Mouse (Mus musculus): ENCODE results near the gene Baz2a. TPM values are rescaled to one million over a fixed set of nuclear protein-coding genes. Genes with fewer than 3 reads are reported as not detected.
A peak's percentile ranks its signal among the peaks of the same experiment; 100 is the strongest.
"Not testable (repeated sequence)": the region's sequence is repeated elsewhere in the genome, so short reads cannot be mapped to it uniquely, and the experiment has no call there.

Gene Baz2a
- polyA plus RNA-seq, 1 experiment from 2014 or later: 5.8 TPM

GRCm38 (mm10) chr10:128058601-128059151 is 32.7 kb upstream of the Baz2a start, which contains the start of gene Ptges3:
Gene Ptges3, plus strand, starts transcription at chr10:128058954.
- ATAC-seq (ENCODE audit: low read depth): peak; percentile 89

GRCm38 (mm10) chr10:128059207-128059981 is 32.0 kb upstream of the Baz2a start:
- peaks cover 49% of the 10 kb centered on the region for H3K4me1 ChIP-seq (replicated peaks)
- peaks cover 11% of the 10 kb centered on the region for H3K36me3 ChIP-seq
- peak overlapping the region; percentile 97 for H3K27ac ChIP-seq
- no peaks in the 10 kb centered on the region for H3K9me3 ChIP-seq (replicated peaks)
- H3K4me2 ChIP-seq: peak overlapping the region; percentile 96
- DNase-seq (peak; percentile 57), ATAC-seq (ENCODE audit: low read depth) (peak; percentile 45)
- under 1% methylated on average over 62 of the region's 62 CpGs for WGBS (ENCODE audit: insufficient replicate concordance)
- no peaks in the 10 kb centered on the region for H3K27me3 ChIP-seq
- H3K9ac ChIP-seq: peak overlapping the region; percentile 91
- H3K4me3 ChIP-seq (replicated peaks): peak overlapping the region; percentile 78

More at GRCm38 (mm10) chr10:128058601-128059151, 32.7 kb upstream of the Baz2a start, which contains the start of gene Ptges3:
- peak; percentile 94 for DNase-seq
- Histone ChIP-seq H3K36me3 (peaks cover 3% of the 10 kb centered on the region), H3K4me2 (peak within 1 kb of the TSS; percentile 96), H3K9me3 (replicated peaks) (no peaks in the 10 kb centered on the region), H3K27ac (peak within 1 kb of the TSS; percentile 97), H3K4me3 (replicated peaks) (peak within 1 kb of the TSS; percentile 78), H3K4me1 (replicated peaks) (peaks cover 44% of the 10 kb centered on the region), H3K27me3 (no peaks in the 10 kb centered on the region), H3K9ac (peak within 1 kb of the TSS; percentile 91)
- WGBS (ENCODE audit: insufficient replicate concordance): 1% methylated on average over 58 of the region's 72 CpGs

GRCm38 (mm10) chr10:128061109-128061508 is 30.3 kb upstream of the Baz2a start:
- no peak for ATAC-seq (ENCODE audit: low read depth)
- peaks cover 16% of the 10 kb centered on the region for H3K36me3 ChIP-seq
- H3K4me1 ChIP-seq (replicated peaks): peaks cover 60% of the 10 kb centered on the region
- peak overlapping the region; percentile 91 for H3K9ac ChIP-seq
- no peak for DNase-seq
- H3K4me2 ChIP-seq: peak overlapping the region; percentile 96
- 46% methylated on average over 5 of the region's 5 CpGs for WGBS (ENCODE audit: insufficient replicate concordance)
- peak overlapping the region; percentile 78 for H3K4me3 ChIP-seq (replicated peaks)
- H3K27me3 ChIP-seq: no peaks in the 10 kb centered on the region
- peak overlapping the region; percentile 97 for H3K27ac ChIP-seq
- H3K9me3 ChIP-seq (replicated peaks): no peaks in the 10 kb centered on the region

- DNase-seq (no peak), ATAC-seq (ENCODE audit: low read depth) (no peak)
- Histone ChIP-seq H3K9ac (peak overlapping the region; percentile 27; the same call in 1 of the 2 replicates), H3K4me3 (replicated peaks) (peak overlapping the region; percentile 19; the same call in 1 of the 2 replicates), H3K27me3 (no peaks in the 10 kb centered on the region), H3K36me3 (peaks cover 21% of the 10 kb centered on the region), H3K9me3 (replicated peaks) (no peaks in the 10 kb centered on the region), H3K4me2 (peak overlapping the region; percentile 96), H3K27ac (no peak overlapping the region), H3K4me1 (replicated peaks) (peaks cover 68% of the 10 kb centered on the region)
- 76% methylated on average over 6 of the region's 6 CpGs for WGBS (ENCODE audit: insufficient replicate concordance)
These were observed 29.0 kb upstream of the Baz2a start for GRCm38 (mm10) chr10:128062221-128062989.

GRCm38 (mm10) chr10:128066072-128066471 is 25.3 kb upstream of the Baz2a start:
- no peak overlapping the region for H3K27ac ChIP-seq
- no peak for ATAC-seq (ENCODE audit: low read depth)
- no peaks in the 10 kb centered on the region for H3K27me3 ChIP-seq

GRCm38 (mm10) chr10:128069201-128069600 is 22.2 kb upstream of the Baz2a start:
- Histone ChIP-seq H3K4me3 (replicated peaks) (no peak overlapping the region), H3K27ac (peak overlapping the region; percentile 80), H3K9ac (no peak overlapping the region; the same call in 1 of the 2 replicates), H3K4me1 (replicated peaks) (peaks cover 38% of the 10 kb centered on the region), H3K9me3 (replicated peaks) (no peaks in the 10 kb centered on the region), H3K36me3 (peaks cover 72% of the 10 kb centered on the region), H3K27me3 (no peaks in the 10 kb centered on the region), H3K4me2 (0 out of 2 replicates have a peak overlapping the region, but pooled peaks have one; percentile 17)
- ATAC-seq (ENCODE audit: low read depth) (no peak), DNase-seq (no peak)
- WGBS (ENCODE audit: insufficient replicate concordance): 57% methylated on average over 4 of the region's 4 CpGs

More at GRCm38 (mm10) chr10:128066072-128066471, 25.3 kb upstream of the Baz2a start:
- Histone ChIP-seq H3K9me3 (replicated peaks) (no peaks in the 10 kb centered on the region), H3K4me3 (replicated peaks) (no peak overlapping the region), H3K9ac (no peak overlapping the region), H3K4me2 (no peak overlapping the region), H3K4me1 (replicated peaks) (peaks cover 68% of the 10 kb centered on the region), H3K36me3 (peaks cover 50% of the 10 kb centered on the region)
- 77% methylated on average over 5 of the region's 5 CpGs for WGBS (ENCODE audit: insufficient replicate concordance)
- DNase-seq: no peak

- 92% methylated on average over 2 of the region's 2 CpGs for WGBS (ENCODE audit: insufficient replicate concordance)
- not testable (repeated sequence) for H3K9me3 ChIP-seq (replicated peaks); H3K9ac ChIP-seq; H3K27me3 ChIP-seq; ATAC-seq (ENCODE audit: low read depth); H3K4me3 ChIP-seq (replicated peaks); DNase-seq; H3K27ac ChIP-seq; H3K4me2 ChIP-seq
- Histone ChIP-seq H3K4me1 (replicated peaks) (peaks cover 29% of the 10 kb centered on the region), H3K36me3 (peaks cover 74% of the 10 kb centered on the region)
These were observed 20.9 kb upstream of the Baz2a start for GRCm38 (mm10) chr10:128070432-128070831.

GRCm38 (mm10) chr10:128078269-128078668 is 13.1 kb upstream of the Baz2a start:
- ATAC-seq (ENCODE audit: low read depth); H3K4me2 ChIP-seq; H3K9me3 ChIP-seq (replicated peaks); DNase-seq; H3K27ac ChIP-seq; H3K9ac ChIP-seq; H3K27me3 ChIP-seq; H3K4me3 ChIP-seq (replicated peaks): not testable (repeated sequence)
- peaks cover 13% of the 10 kb centered on the region for H3K4me1 ChIP-seq (replicated peaks)
- H3K36me3 ChIP-seq: peaks cover 37% of the 10 kb centered on the region
- 73% methylated on average over 5 of the region's 5 CpGs for WGBS (ENCODE audit: insufficient replicate concordance)

- Histone ChIP-seq H3K9ac (no peak overlapping the region), H3K4me2 (no peak overlapping the region), H3K9me3 (replicated peaks) (no peaks in the 10 kb centered on the region), H3K4me1 (replicated peaks) (peaks cover 26% of the 10 kb centered on the region), H3K27me3 (no peaks in the 10 kb centered on the region), H3K4me3 (replicated peaks) (no peak overlapping the region), H3K36me3 (peaks cover 33% of the 10 kb centered on the region), H3K27ac (no peak overlapping the region)
- WGBS (ENCODE audit: insufficient replicate concordance): 46% methylated on average over 1 of the region's 1 CpGs
- DNase-seq (no peak), ATAC-seq (ENCODE audit: low read depth) (no peak)
These were observed 10.9 kb upstream of the Baz2a start for GRCm38 (mm10) chr10:128080496-128080895.

- DNase-seq: no peak
- Histone ChIP-seq H3K36me3 (peaks cover 41% of the 10 kb centered on the region), H3K27ac (peak overlapping the region; percentile 83), H3K9me3 (replicated peaks) (no peaks in the 10 kb centered on the region), H3K4me2 (peak overlapping the region; percentile 90), H3K4me3 (replicated peaks) (peak overlapping the region; percentile 68), H3K9ac (peak overlapping the region; percentile 83), H3K27me3 (no peaks in the 10 kb centered on the region), H3K4me1 (replicated peaks) (peaks cover 37% of the 10 kb centered on the region)
- ATAC-seq (ENCODE audit: low read depth): no peak
- WGBS (ENCODE audit: insufficient replicate concordance): 35% methylated on average over 6 of the region's 6 CpGs
These were observed 9.4 kb upstream of the Baz2a start for GRCm38 (mm10) chr10:128081807-128082476.

Measured in liver, embryonic 13.5 days (tissue).